Mouse (Mus musculus): ENCODE measurements around the gene Ggt6. TPM values are rescaled to one million over a fixed set of nuclear protein-coding genes. Genes with fewer than 3 reads are reported as not detected.

The Ggt6 gene
- polyA plus RNA-seq, 1 experiment from 2014 or later, result 0.79 TPM

- H3K4me1 ChIP-seq (ENCODE audit: insufficient read depth), result peaks cover 73% of the 10 kb centered on the region
- no peak overlapping the region for H3K4me2 ChIP-seq (ENCODE audit: low read depth, low read length)
- no peak overlapping the region; the same call in 1 of the 2 replicates for H3K27ac ChIP-seq (ENCODE audit: low read depth)
- no peak for TF ChIP-seq EP300 (IDR thresholded peaks at IDR 0.05; ENCODE audit: low read depth)
- TF ChIP-seq CTCF (IDR thresholded peaks at IDR 0.05; ENCODE audit: low read depth), result no peak
- H3K9me3 ChIP-seq (ENCODE audit: low read length), result no peaks in the 10 kb centered on the region
- ATAC-seq, result no peak
- H3K9ac ChIP-seq (replicated peaks), result no peak overlapping the region
- H3K36me3 ChIP-seq (replicated peaks; ENCODE audit: insufficient read depth, low read length), result no peaks in the 10 kb centered on the region
- WGBS (ENCODE audit: insufficient replicate concordance), result 80% methylated on average over 4 of the region's 4 CpGs
- no peaks in the 10 kb centered on the region for H3K27me3 ChIP-seq (ENCODE audit: insufficient read depth, low read length)
- no peak for DNase-seq
- no peak overlapping the region for H3K4me3 ChIP-seq (ENCODE audit: low read depth, low read length)
These were observed 38.2 kb downstream of the Ggt6 start for GRCm38 (mm10) chr11:72473540-72473939.

- H3K27ac ChIP-seq (ENCODE audit: low read depth), result peak overlapping the region; percentile 73
- peak; percentile 88 for ATAC-seq
These were observed 39.6 kb downstream of the Ggt6 start for GRCm38 (mm10) chr11:72474926-72475325.

GRCm38 (mm10) chr11:72475408-72475807, 40.1 kb downstream of the Ggt6 start:
- Histone ChIP-seq H3K27me3 (ENCODE audit: insufficient read depth, low read length) (no peaks in the 10 kb centered on the region), H3K4me1 (ENCODE audit: insufficient read depth) (peaks cover 54% of the 10 kb centered on the region), H3K27ac (ENCODE audit: low read depth) (peak overlapping the region; percentile 73), H3K36me3 (replicated peaks; ENCODE audit: insufficient read depth, low read length) (no peaks in the 10 kb centered on the region), H3K4me3 (ENCODE audit: low read depth, low read length) (no peak overlapping the region), H3K4me2 (ENCODE audit: low read depth, low read length) (peak overlapping the region; percentile 39; the same call in 1 of the 2 replicates), H3K9ac (replicated peaks) (0 out of 2 replicates have a peak overlapping the region, but pooled peaks have one; percentile 8), H3K9me3 (ENCODE audit: low read length) (no peaks in the 10 kb centered on the region)
- no peak for TF ChIP-seq EP300 (IDR thresholded peaks at IDR 0.05; ENCODE audit: low read depth)
- TF ChIP-seq CTCF (IDR thresholded peaks at IDR 0.05; ENCODE audit: low read depth), result no peak
- WGBS (ENCODE audit: insufficient replicate concordance), result 29% methylated on average over 7 of the region's 7 CpGs
- ATAC-seq (peak; percentile 48), DNase-seq (no peak)

More at GRCm38 (mm10) chr11:72474926-72475325, 39.6 kb downstream of the Ggt6 start:
- Histone ChIP-seq H3K4me2 (ENCODE audit: low read depth, low read length) (peak overlapping the region; percentile 47; the same call in 1 of the 2 replicates), H3K4me3 (ENCODE audit: low read depth, low read length) (no peak overlapping the region), H3K4me1 (ENCODE audit: insufficient read depth) (peaks cover 59% of the 10 kb centered on the region), H3K36me3 (replicated peaks; ENCODE audit: insufficient read depth, low read length) (no peaks in the 10 kb centered on the region), H3K27me3 (ENCODE audit: insufficient read depth, low read length) (no peaks in the 10 kb centered on the region), H3K9me3 (ENCODE audit: low read length) (no peaks in the 10 kb centered on the region), H3K9ac (replicated peaks) (peak overlapping the region; percentile 44)
- no peak for TF ChIP-seq CTCF (IDR thresholded peaks at IDR 0.05; ENCODE audit: low read depth)
- peak; percentile 21; the same call in 1 of the 2 replicates for TF ChIP-seq EP300 (IDR thresholded peaks at IDR 0.05; ENCODE audit: low read depth)
- 34% methylated on average over 3 of the region's 3 CpGs for WGBS (ENCODE audit: insufficient replicate concordance)
- DNase-seq, result peak; percentile 47

- Histone ChIP-seq H3K9me3 (ENCODE audit: low read length) (no peaks in the 10 kb centered on the region), H3K4me2 (ENCODE audit: low read depth, low read length) (0 out of 2 replicates have a peak overlapping the region, but pooled peaks have one; percentile 39), H3K36me3 (replicated peaks; ENCODE audit: insufficient read depth, low read length) (no peaks in the 10 kb centered on the region), H3K9ac (replicated peaks) (no peak overlapping the region), H3K27me3 (ENCODE audit: insufficient read depth, low read length) (no peaks in the 10 kb centered on the region), H3K4me3 (ENCODE audit: low read depth, low read length) (no peak overlapping the region), H3K27ac (ENCODE audit: low read depth) (peak overlapping the region; percentile 73; the same call in 1 of the 2 replicates), H3K4me1 (ENCODE audit: insufficient read depth) (peaks cover 52% of the 10 kb centered on the region)
- DNase-seq, result no peak
- no peak for TF ChIP-seq EP300 (IDR thresholded peaks at IDR 0.05; ENCODE audit: low read depth)
- no peak for ATAC-seq
- 52% methylated on average over 7 of the region's 7 CpGs for WGBS (ENCODE audit: insufficient replicate concordance)
These were observed 40.8 kb downstream of the Ggt6 start for GRCm38 (mm10) chr11:72476074-72476625.

- Histone ChIP-seq H3K4me2 (ENCODE audit: low read depth, low read length) (no peak overlapping the region), H3K27me3 (ENCODE audit: insufficient read depth, low read length) (no peaks in the 10 kb centered on the region), H3K9ac (replicated peaks) (no peak overlapping the region), H3K4me1 (ENCODE audit: insufficient read depth) (peaks cover 51% of the 10 kb centered on the region), H3K27ac (ENCODE audit: low read depth) (no peak overlapping the region), H3K36me3 (replicated peaks; ENCODE audit: insufficient read depth, low read length) (no peaks in the 10 kb centered on the region), H3K4me3 (ENCODE audit: low read depth, low read length) (no peak overlapping the region), H3K9me3 (ENCODE audit: low read length) (no peaks in the 10 kb centered on the region)
- DNase-seq, result no peak
- TF ChIP-seq CTCF (IDR thresholded peaks at IDR 0.05; ENCODE audit: low read depth) (no peak), EP300 (IDR thresholded peaks at IDR 0.05; ENCODE audit: low read depth) (no peak)
- 43% methylated on average over 5 of the region's 5 CpGs for WGBS (ENCODE audit: insufficient replicate concordance)
- ATAC-seq, result no peak
These were observed 41.9 kb downstream of the Ggt6 start for GRCm38 (mm10) chr11:72477182-72477581.

GRCm38 (mm10) chr11:72477653-72478052, 42.3 kb downstream of the Ggt6 start:
- Histone ChIP-seq H3K36me3 (replicated peaks; ENCODE audit: insufficient read depth, low read length) (no peaks in the 10 kb centered on the region), H3K4me1 (ENCODE audit: insufficient read depth) (peaks cover 51% of the 10 kb centered on the region), H3K9ac (replicated peaks) (no peak overlapping the region), H3K27ac (ENCODE audit: low read depth) (0 out of 2 replicates have a peak overlapping the region, but pooled peaks have one; percentile 16), H3K27me3 (ENCODE audit: insufficient read depth, low read length) (no peaks in the 10 kb centered on the region), H3K9me3 (ENCODE audit: low read length) (no peaks in the 10 kb centered on the region), H3K4me2 (ENCODE audit: low read depth, low read length) (no peak overlapping the region), H3K4me3 (ENCODE audit: low read depth, low read length) (no peak overlapping the region)
- WGBS (ENCODE audit: insufficient replicate concordance), result 86% methylated on average over 1 of the region's 1 CpGs
- ATAC-seq, result no peak
- TF ChIP-seq EP300 (IDR thresholded peaks at IDR 0.05; ENCODE audit: low read depth) (no peak), CTCF (IDR thresholded peaks at IDR 0.05; ENCODE audit: low read depth) (no peak)
- DNase-seq, result no peak

Measured in liver, postnatal 0 days (tissue).